16 mouse cellular contexts compared by ENCODE assay signal in genomic region chr10:67104543-67104942, GRCm38 (mm10). TPM values are rescaled to one million over a fixed set of nuclear protein-coding genes. Genes with fewer than 3 reads are reported as not detected.
A peak's percentile ranks its signal among the peaks of the same experiment; 100 is the strongest.
DNase-seq lines count a peak whose midpoint lies in the region; ATAC-seq lines count a peak whose summit lies in the region.
"Had no signal": no experiment of that assay in that cellular context is flagged by ENCODE, and none has a peak within 500 bp of the region (broad histone marks: within the 10 kb centered on the region; RNA-seq: fewer than 3 reads in every experiment).

No protein-coding gene starts in this region.

- 0 out of 2 replicates have a peak, but pooled peaks have one; percentile 38 for ATAC-seq in heart, embryonic 12.5 days (ENCODE audit: insufficient number of reproducible peaks, low FRiP score)
- ATAC-seq in kidney, embryonic 15.5 days (replicated peaks; ENCODE audit: low FRiP score): no peak
- peak; percentile 43; the same call in 1 of the 2 replicates for ATAC-seq in neural tube, embryonic 11.5 days (ENCODE audit: insufficient read depth, low FRiP score, low TSS enrichment)
- ATAC-seq: forebrain, embryonic 13.5 days had no signal

- peak overlapping the region; percentile 39 for H3K4me2 ChIP-seq in heart, embryonic 12.5 days
- H3K4me2 ChIP-seq in kidney, embryonic 15.5 days: no peak overlapping the region
- no peak overlapping the region for H3K4me2 ChIP-seq in neural tube, embryonic 11.5 days (ENCODE audit: low read depth)
- H3K4me2 ChIP-seq: embryonic facial prominence, embryonic 12.5 days; forebrain, embryonic 13.5 days had no signal

- intact Hi-C loops in heart, postnatal 14 days (cut with DNase I): no loop called here
- intact Hi-C loops in left cerebral cortex, postnatal 14 days (cut with DNase I): no loop called here

- H3K4me1 ChIP-seq in heart, embryonic 12.5 days (replicated peaks): peaks cover 93% of the 10 kb centered on the region
- H3K4me1 ChIP-seq in kidney, embryonic 15.5 days: peaks cover 92% of the 10 kb centered on the region
- H3K4me1 ChIP-seq in neural tube, embryonic 11.5 days (ENCODE audit: control insufficient read depth, insufficient read depth, low read length): peaks cover 56% of the 10 kb centered on the region

- 17% methylated on average over 9 of the region's 9 CpGs for WGBS in heart, embryonic 12.5 days
- 21% methylated on average over 9 of the region's 9 CpGs for WGBS in kidney, embryonic 15.5 days
- 15% methylated on average over 9 of the region's 9 CpGs for WGBS in neural tube, embryonic 11.5 days

- H3K4me3 ChIP-seq in heart, embryonic 12.5 days: no peak overlapping the region
- H3K4me3 ChIP-seq in kidney, embryonic 15.5 days (replicated peaks): no peak overlapping the region
- H3K4me3 ChIP-seq in neural tube, embryonic 11.5 days (ENCODE audit: low read depth, low read length): no peak overlapping the region
- H3K4me3 ChIP-seq: embryonic facial prominence, embryonic 12.5 days; forebrain, embryonic 13.5 days had no signal

- no peaks in the 10 kb centered on the region for H3K27me3 ChIP-seq in heart, embryonic 12.5 days (replicated peaks)
- no peaks in the 10 kb centered on the region for H3K27me3 ChIP-seq in kidney, embryonic 15.5 days
- no peaks in the 10 kb centered on the region for H3K27me3 ChIP-seq in neural tube, embryonic 11.5 days (ENCODE audit: control insufficient read depth, insufficient read depth, low read length)
- H3K27me3 ChIP-seq: embryonic facial prominence, embryonic 12.5 days; forebrain, embryonic 13.5 days had no signal

- peak overlapping the region; percentile 31 for H3K27ac ChIP-seq in heart, embryonic 12.5 days (ENCODE audit: poor library complexity, severe bottlenecking)
- peak overlapping the region; percentile 45 for H3K27ac ChIP-seq in kidney, embryonic 15.5 days
- H3K27ac ChIP-seq in neural tube, embryonic 11.5 days (ENCODE audit: low read depth, low read length): no peak overlapping the region
- H3K27ac ChIP-seq: forebrain, embryonic 13.5 days; macrophage had no signal

- 0 out of 2 replicates have a peak, but pooled peaks cover 3% of the 10 kb centered on the region for H3K36me3 ChIP-seq in heart, embryonic 12.5 days
- peaks cover 12% of the 10 kb centered on the region for H3K36me3 ChIP-seq in kidney, embryonic 15.5 days
- H3K36me3 ChIP-seq in neural tube, embryonic 11.5 days (ENCODE audit: control insufficient read depth, insufficient read depth, low read length): no peaks in the 10 kb centered on the region
- H3K36me3 ChIP-seq: embryonic facial prominence, embryonic 12.5 days had no signal

- no peaks in the 10 kb centered on the region for H3K9me3 ChIP-seq in heart, embryonic 12.5 days (replicated peaks)
- H3K9me3 ChIP-seq in kidney, embryonic 15.5 days (replicated peaks): no peaks in the 10 kb centered on the region
- no peaks in the 10 kb centered on the region for H3K9me3 ChIP-seq in neural tube, embryonic 11.5 days (ENCODE audit: control insufficient read depth, low read length)
- H3K9me3 ChIP-seq: embryonic facial prominence, embryonic 12.5 days; forebrain, embryonic 13.5 days had no signal

- H3K9ac ChIP-seq in heart, embryonic 12.5 days: no peak overlapping the region
- no peak overlapping the region for H3K9ac ChIP-seq in kidney, embryonic 15.5 days
- no peak overlapping the region for H3K9ac ChIP-seq in neural tube, embryonic 11.5 days (ENCODE audit: low read length)
- H3K9ac ChIP-seq: embryonic facial prominence, embryonic 12.5 days; forebrain, embryonic 13.5 days had no signal

- DNase-seq in heart, postnatal 14 days: no peak
- DNase-seq in kidney, postnatal 10 days: no peak
- DNase-seq in neural tube, embryonic 11.5 days (ENCODE audit: low spot score): peak; percentile 31
- no peak for DNase-seq in neural tube, embryonic 10.5 days (ENCODE audit: extremely low spot score, low spot score)
- DNase-seq in adrenal gland, postnatal 14 days: no peak
- no peak for DNase-seq in left cerebral cortex, postnatal 14 days (ENCODE audit: low spot score in 2 of 2)
- DNase-seq: cerebellum, adult 18-20 months; gastrocnemius, postnatal 10 days; left cerebral cortex, postnatal 4 days; right cerebral cortex, adult 18-20 months; thymus, postnatal 4 days had no signal

RNA-seq across cellular contexts. Expression of gene Reep3, which starts 7.8 kb away (rescaled TPM):
- polyA plus RNA-seq in heart, embryonic 12.5 days (2016; fragmentation: Nextera tagmentation; extraction: Ambion mirVana): 28.4 and 29.3 TPM in 2 replicates
- 10 to 100 TPM; 28.4 to 31.5 TPM for total RNA-seq in heart, postnatal 14 days (2021)
- polyA plus RNA-seq in kidney, embryonic 15.5 days (2015; fragmentation: Nextera tagmentation; extraction: Ambion mirVana): 47.0 and 49.1 TPM in 2 replicates
- 40.6 and 42.1 TPM in 2 replicates for polyA plus RNA-seq in neural tube, embryonic 11.5 days (2014; fragmentation: Nextera tagmentation; extraction: Ambion mirVana)
- total RNA-seq in adrenal gland, postnatal 14 days (2021): 47.1 and 48.2 TPM in 2 replicates
- 10 to 100 TPM; 24.2 to 26.3 TPM for total RNA-seq in left cerebral cortex, postnatal 14 days (2021)

RNA-seq across cellular contexts. Expression of gene Jmjd1c, which starts 8.6 kb away (rescaled TPM):
- polyA plus RNA-seq in heart, embryonic 12.5 days (2016; fragmentation: Nextera tagmentation; extraction: Ambion mirVana): 37.9 and 42.3 TPM in 2 replicates
- 10 to 100 TPM; 46.4 to 46.8 TPM for total RNA-seq in heart, postnatal 14 days (2021)
- polyA plus RNA-seq in kidney, embryonic 15.5 days (2015; fragmentation: Nextera tagmentation; extraction: Ambion mirVana): 38.0 and 42.6 TPM in 2 replicates
- polyA plus RNA-seq in neural tube, embryonic 11.5 days (2014; fragmentation: Nextera tagmentation; extraction: Ambion mirVana): 47.6 and 52.2 TPM in 2 replicates
- total RNA-seq in adrenal gland, postnatal 14 days (2021): 56.4 and 61.4 TPM in 2 replicates
- 10 to 100 TPM; 85.6 to 90.5 TPM for total RNA-seq in left cerebral cortex, postnatal 14 days (2021)
